In genomic region chr6:87161391-87162263, GRCm38 (mm10) we compare ENCODE assay signal across 10 mouse cellular contexts. TPM values are rescaled to one million over a fixed set of nuclear protein-coding genes. Genes with fewer than 3 reads are reported as not detected.
DNase-seq lines count a peak whose midpoint lies in the region; ATAC-seq and TF ChIP-seq lines count a peak whose summit lies in the region.
"Had no signal": no experiment of that assay in that cellular context is flagged by ENCODE, and none has a peak within 500 bp of the region (broad histone marks: within the 10 kb centered on the region; RNA-seq: fewer than 3 reads in every experiment).

No protein-coding gene starts in this region.

- no peak for ATAC-seq in kidney, postnatal 0 days (replicated peaks; ENCODE audit: low FRiP score, low read depth)
- peak; percentile 92 for ATAC-seq in embryonic facial prominence, embryonic 15.5 days (ENCODE audit: insufficient number of reproducible peaks, low FRiP score, low TSS enrichment, low read depth)
- no peak for ATAC-seq in neural tube, embryonic 12.5 days (ENCODE audit: low FRiP score, low read depth)

- no peaks in the 10 kb centered on the region for H3K27me3 ChIP-seq in kidney, postnatal 0 days (ENCODE audit: insufficient read depth, low read length)
- H3K27me3 ChIP-seq in embryonic facial prominence, embryonic 15.5 days: no peaks in the 10 kb centered on the region
- H3K27me3 ChIP-seq in neural tube, embryonic 12.5 days (replicated peaks): no peaks in the 10 kb centered on the region

- H3K27ac ChIP-seq in kidney, postnatal 0 days: no peak overlapping the region
- peak overlapping the region; percentile 65 for H3K27ac ChIP-seq in embryonic facial prominence, embryonic 15.5 days (replicated peaks)
- H3K27ac ChIP-seq in neural tube, embryonic 12.5 days: peak overlapping the region; percentile 37; the same call in 1 of the 2 replicates

- no peak overlapping the region for H3K4me2 ChIP-seq in kidney, postnatal 0 days (ENCODE audit: low read length)
- H3K4me2 ChIP-seq in embryonic facial prominence, embryonic 15.5 days (replicated peaks): no peak overlapping the region
- H3K4me2 ChIP-seq in neural tube, embryonic 12.5 days (replicated peaks): no peak overlapping the region

- peak; percentile 15 for DNase-seq in kidney, postnatal 0 days (ENCODE audit: low spot score)
- DNase-seq in kidney, postnatal 10 days: no peak
- DNase-seq in brain, adult 2 months (ENCODE audit: low read depth, low spot score): peak; percentile 37
- DNase-seq in layer of hippocampus, adult 11-12 months (ENCODE audit: low spot score): no peak
- DNase-seq in adrenal gland, postnatal 25 days: no peak
- DNase-seq: kidney, adult 18-20 months; midbrain, embryonic 14.5 days had no signal

- no peaks in the 10 kb centered on the region for H3K36me3 ChIP-seq in kidney, postnatal 0 days (ENCODE audit: insufficient read depth, low read length)
- H3K36me3 ChIP-seq in embryonic facial prominence, embryonic 15.5 days: peaks cover 43% of the 10 kb centered on the region
- no peaks in the 10 kb centered on the region; the same call in 1 of the 2 replicates for H3K36me3 ChIP-seq in neural tube, embryonic 12.5 days

- no peak overlapping the region for H3K4me3 ChIP-seq in kidney, postnatal 0 days (replicated peaks; ENCODE audit: low read depth, low read length)
- no peak overlapping the region for H3K4me3 ChIP-seq in embryonic facial prominence, embryonic 15.5 days (replicated peaks)
- no peak overlapping the region for H3K4me3 ChIP-seq in neural tube, embryonic 12.5 days

- no peak for TF ChIP-seq CTCF in kidney, postnatal 0 days (IDR thresholded peaks at IDR 0.05; ENCODE audit: low read depth)

- no peak overlapping the region for H3K9ac ChIP-seq in kidney, postnatal 0 days (ENCODE audit: low read depth, low read length)
- no peak overlapping the region for H3K9ac ChIP-seq in embryonic facial prominence, embryonic 15.5 days
- H3K9ac ChIP-seq in neural tube, embryonic 12.5 days: no peak overlapping the region

- no peaks in the 10 kb centered on the region for H3K9me3 ChIP-seq in kidney, postnatal 0 days (replicated peaks; ENCODE audit: low read length)
- H3K9me3 ChIP-seq in embryonic facial prominence, embryonic 15.5 days (replicated peaks): no peaks in the 10 kb centered on the region
- H3K9me3 ChIP-seq in neural tube, embryonic 12.5 days: no peaks in the 10 kb centered on the region

- no peaks in the 10 kb centered on the region for H3K4me1 ChIP-seq in kidney, postnatal 0 days (replicated peaks; ENCODE audit: insufficient read depth, low read length)
- peaks cover 40% of the 10 kb centered on the region for H3K4me1 ChIP-seq in embryonic facial prominence, embryonic 15.5 days
- peaks cover 19% of the 10 kb centered on the region; the same call in 1 of the 2 replicates for H3K4me1 ChIP-seq in neural tube, embryonic 12.5 days

- 44% methylated on average over 12 of the region's 12 CpGs for WGBS in kidney, postnatal 0 days
- 36% methylated on average over 12 of the region's 12 CpGs for WGBS in embryonic facial prominence, embryonic 15.5 days
- 66% methylated on average over 12 of the region's 12 CpGs for WGBS in neural tube, embryonic 12.5 days

RNA-seq across cellular contexts. Expression of gene D6Ertd527e, which starts 57.1 kb away (rescaled TPM):
- polyA plus RNA-seq in kidney, postnatal 0 days (2015; fragmentation: Nextera tagmentation; extraction: Ambion mirVana): 0.17 and 0.19 TPM in 2 replicates
- polyA plus RNA-seq in embryonic facial prominence, embryonic 15.5 days (2015; fragmentation: Nextera tagmentation; extraction: Ambion mirVana): 0.28 and 0.75 TPM in 2 replicates
- polyA plus RNA-seq in neural tube, embryonic 12.5 days (2016; fragmentation: Nextera tagmentation; extraction: Ambion mirVana): 0.09 and 0.19 TPM in 2 replicates
- 0.15 TPM in 1 of 2 replicates, not detected in the other for total RNA-seq in adrenal gland, postnatal 25 days (2021)
- total RNA-seq: liver, adult 2 months had no signal
- polyA plus RNA-seq: liver, adult 2 months; midbrain, embryonic 14.5 days had no signal

Comparison
In these comparisons a context has a peak if more than half of its experiments do, and no peak if none do; other contexts are left out.
1. DNase-seq: peak in kidney, postnatal 0 days (single experiment) and brain, adult 2 months (single experiment); none in kidney, postnatal 10 days (single experiment), layer of hippocampus, adult 11-12 months (single experiment) and adrenal gland, postnatal 25 days (single experiment).